In genomic region chr7:35686756-35687155, GRCm38 (mm10) we compare ENCODE assay signal across 7 mouse cellular contexts. TPM values are rescaled to one million over a fixed set of nuclear protein-coding genes. Genes with fewer than 3 reads are reported as not detected.
DNase-seq lines count a peak whose midpoint lies in the region; ATAC-seq and TF ChIP-seq lines count a peak whose summit lies in the region.

No protein-coding gene starts in this region.

- peaks cover 8% of the 10 kb centered on the region; the same call in 1 of the 2 replicates for H3K36me3 ChIP-seq in forebrain, postnatal 0 days (ENCODE audit: insufficient read depth)
- peaks cover 8% of the 10 kb centered on the region for H3K36me3 ChIP-seq in hindbrain, embryonic 12.5 days

- H3K4me1 ChIP-seq in forebrain, postnatal 0 days (ENCODE audit: insufficient read depth) = peaks cover 3% of the 10 kb centered on the region; the same call in 1 of the 2 replicates
- peaks cover 22% of the 10 kb centered on the region for H3K4me1 ChIP-seq in hindbrain, embryonic 12.5 days

- no peaks in the 10 kb centered on the region for H3K9me3 ChIP-seq in forebrain, postnatal 0 days (ENCODE audit: low read length)
- no peaks in the 10 kb centered on the region for H3K9me3 ChIP-seq in hindbrain, embryonic 12.5 days (replicated peaks)

- no peak overlapping the region for H3K4me3 ChIP-seq in forebrain, postnatal 0 days (ENCODE audit: low read depth, low read length)
- no peak overlapping the region for H3K4me3 ChIP-seq in hindbrain, embryonic 12.5 days

- peak; percentile 14 for DNase-seq in T-cell, adult 2 months (ENCODE audit: low spot score)
- DNase-seq in cerebellum, adult 11 months = peak; percentile 40
- peak; percentile 79 for DNase-seq in forebrain, postnatal 0 days
- DNase-seq in layer of hippocampus, postnatal 36 days = peak; percentile 48
- peak; percentile 10 for DNase-seq in spleen, adult 12 weeks (ENCODE audit: low spot score)

- H3K27ac ChIP-seq in forebrain, postnatal 0 days (ENCODE audit: low read depth, low read length) = no peak overlapping the region
- H3K27ac ChIP-seq in hindbrain, embryonic 12.5 days = no peak overlapping the region

- H3K4me2 ChIP-seq in forebrain, postnatal 0 days (ENCODE audit: low read depth) = peak overlapping the region; percentile 8; the same call in 1 of the 2 replicates
- peak overlapping the region; percentile 19 for H3K4me2 ChIP-seq in hindbrain, embryonic 12.5 days (replicated peaks)

- peak; percentile 93 for TF ChIP-seq CTCF in forebrain, postnatal 0 days (IDR thresholded peaks at IDR 0.05; ENCODE audit: low read depth)

- ATAC-seq in forebrain, postnatal 0 days = peak; percentile 5; the same call in 1 of the 2 replicates
- no peak for ATAC-seq in hindbrain, embryonic 12.5 days (ENCODE audit: low FRiP score)
- peak; percentile 68 for ATAC-seq in megakaryocyte, adult 5-6 weeks (ENCODE audit: poor library complexity, severe bottlenecking)

- H3K9ac ChIP-seq in forebrain, postnatal 0 days = no peak overlapping the region
- no peak overlapping the region for H3K9ac ChIP-seq in hindbrain, embryonic 12.5 days

- WGBS in forebrain, postnatal 0 days = 28% methylated on average over 13 of the region's 13 CpGs
- 26% methylated on average over 13 of the region's 13 CpGs for WGBS in hindbrain, embryonic 12.5 days

- H3K27me3 ChIP-seq in forebrain, postnatal 0 days (ENCODE audit: insufficient read depth, low read length) = no peaks in the 10 kb centered on the region
- H3K27me3 ChIP-seq in hindbrain, embryonic 12.5 days = no peaks in the 10 kb centered on the region

RNA-seq across cellular contexts. Expression of gene Pdcd5, which starts 39.4 kb away (rescaled TPM):
- 91.6 and 154 TPM in 2 replicates for total RNA-seq in forebrain, postnatal 0 days (2014; rRNA removed)
- polyA plus RNA-seq in forebrain, postnatal 0 days (2015; fragmentation: Nextera tagmentation; extraction: Ambion mirVana) = 228 and 295 TPM in 2 replicates
- 257 and 263 TPM in 2 replicates for polyA plus RNA-seq in hindbrain, embryonic 12.5 days (2016; fragmentation: Nextera tagmentation; extraction: Ambion mirVana)
- 10 to 100 TPM; 73.9 to 84.1 TPM for total RNA-seq in layer of hippocampus, postnatal 36 days (2021)
- 76.4 and 86.1 TPM in 2 replicates for total RNA-seq in megakaryocyte, adult 5-6 weeks (2015)
- 36.6 and 52.4 TPM in 2 replicates for total RNA-seq in megakaryocyte, adult 5-6 weeks (2017)

Comparison
In these comparisons a context has a peak if more than half of its experiments do, and no peak if none do; other contexts are left out.
1. DNase-seq: peak in every context shown above with its lines; median percentile 79 in forebrain, postnatal 0 days; 48 in layer of hippocampus, postnatal 36 days; 40 in cerebellum, adult 11 months; 14 in T-cell, adult 2 months; 10 in spleen, adult 12 weeks.